Comparison of ENCODE assay signal across 23 mouse cellular contexts in genomic region chr3:144628915-144629230, GRCm38 (mm10). TPM values are rescaled to one million over a fixed set of nuclear protein-coding genes. Genes with fewer than 3 reads are reported as not detected.
DNase-seq lines count a peak whose midpoint lies in the region; ATAC-seq and TF ChIP-seq lines count a peak whose summit lies in the region.
"Had no signal": no experiment of that assay in that cellular context is flagged by ENCODE, and none has a peak within 500 bp of the region (broad histone marks: within the 10 kb centered on the region; RNA-seq: fewer than 3 reads in every experiment).

No protein-coding gene starts in this region.

- WGBS in liver, embryonic 11.5 days, result 77% methylated on average over 3 of the region's 3 CpGs
- 73% methylated on average over 3 of the region's 3 CpGs for WGBS in liver, embryonic 14.5 days (ENCODE audit: insufficient replicate concordance)
- 94% methylated on average over 3 of the region's 3 CpGs for WGBS in midbrain, embryonic 13.5 days

- TF ChIP-seq CTCF in liver, embryonic 14.5 days (IDR thresholded peaks at IDR 0.05; ENCODE audit: low read depth), result no peak

- H3K27me3 ChIP-seq in liver, embryonic 11.5 days (replicated peaks; ENCODE audit: control insufficient read depth, insufficient read depth, low read length), result no peaks in the 10 kb centered on the region
- H3K27me3 ChIP-seq in liver, embryonic 14.5 days (ENCODE audit: control insufficient read depth, insufficient read depth, low read length), result no peaks in the 10 kb centered on the region
- no peaks in the 10 kb centered on the region for H3K27me3 ChIP-seq in midbrain, embryonic 13.5 days
- H3K27me3 ChIP-seq: embryonic facial prominence, embryonic 12.5 days; heart, embryonic 12.5 days; limb, embryonic 15.5 days; lung, embryonic 15.5 days; midbrain, embryonic 15.5 days had no signal

- no peak for ATAC-seq in liver, embryonic 11.5 days (replicated peaks; ENCODE audit: low FRiP score)
- ATAC-seq in liver, embryonic 14.5 days (ENCODE audit: insufficient read depth), result no peak
- peak; percentile 61 for ATAC-seq in megakaryocyte, adult 5-6 weeks (ENCODE audit: poor library complexity, severe bottlenecking)
- no peak; the same call in 1 of the 2 replicates for ATAC-seq in granulocyte monocyte progenitor cell, adult 5-6 weeks (replicated peaks; ENCODE audit: poor library complexity, severe bottlenecking)
- ATAC-seq in midbrain, embryonic 13.5 days, result no peak
- ATAC-seq: forebrain, embryonic 14.5 days; intestine, postnatal 0 days; midbrain, embryonic 15.5 days had no signal

- DNase-seq in liver, embryonic 11.5 days (ENCODE audit: low spot score), result no peak
- DNase-seq in liver, result no peak
- DNase-seq in liver, embryonic 14.5 days (ENCODE audit: low read depth in 3 of 3, low spot score in 3 of 3), result no peak
- no peak for DNase-seq in spleen, postnatal 14 days (ENCODE audit: low spot score in 2 of 2)
- DNase-seq: cerebellum, adult 9-10 months; embryo, embryonic 11 days; heart, postnatal 4 days; kidney, adult 9 months; kidney, postnatal 10 days; layer of hippocampus, adult 9-11 months; right cerebral cortex, postnatal 4 days had no signal

- no peak for TF ChIP-seq EP300 in liver, embryonic 14.5 days (IDR thresholded peaks at IDR 0.05; ENCODE audit: low read depth)

- peak overlapping the region; percentile 99 for H3K27ac ChIP-seq in liver, embryonic 11.5 days (ENCODE audit: low read depth, low read length)
- peak overlapping the region; percentile 100 for H3K27ac ChIP-seq in liver, embryonic 14.5 days
- H3K27ac ChIP-seq in midbrain, embryonic 13.5 days, result no peak overlapping the region
- H3K27ac ChIP-seq: embryonic facial prominence, embryonic 12.5 days; hindbrain, embryonic 14.5 days; limb, embryonic 10.5 days; limb, embryonic 15.5 days; lung, embryonic 15.5 days; midbrain, embryonic 15.5 days had no signal

- peak overlapping the region; percentile 31; the same call in 1 of the 2 replicates for H3K9ac ChIP-seq in liver, embryonic 11.5 days (ENCODE audit: low read depth, low read length)
- H3K9ac ChIP-seq in liver, embryonic 14.5 days (replicated peaks), result no peak overlapping the region; the same call in 1 of the 2 replicates
- H3K9ac ChIP-seq in midbrain, embryonic 13.5 days (replicated peaks), result no peak overlapping the region
- H3K9ac ChIP-seq: embryonic facial prominence, embryonic 12.5 days; heart, embryonic 12.5 days; hindbrain, embryonic 14.5 days; limb, embryonic 15.5 days; lung, embryonic 15.5 days; midbrain, embryonic 15.5 days had no signal

- H3K36me3 ChIP-seq in liver, embryonic 11.5 days (ENCODE audit: control insufficient read depth, insufficient read depth, low read length), result no peaks in the 10 kb centered on the region
- no peaks in the 10 kb centered on the region for H3K36me3 ChIP-seq in liver, embryonic 14.5 days (replicated peaks; ENCODE audit: control insufficient read depth, insufficient read depth, low read depth)
- H3K36me3 ChIP-seq in midbrain, embryonic 13.5 days, result no peaks in the 10 kb centered on the region
- H3K36me3 ChIP-seq: embryonic facial prominence, embryonic 12.5 days; heart, embryonic 12.5 days; limb, embryonic 10.5 days; limb, embryonic 15.5 days; lung, embryonic 15.5 days; midbrain, embryonic 15.5 days had no signal

- H3K9me3 ChIP-seq in liver, embryonic 11.5 days (ENCODE audit: control insufficient read depth, low read length), result no peaks in the 10 kb centered on the region
- no peaks in the 10 kb centered on the region for H3K9me3 ChIP-seq in liver, embryonic 14.5 days (ENCODE audit: control insufficient read depth, low read length)
- no peaks in the 10 kb centered on the region for H3K9me3 ChIP-seq in midbrain, embryonic 13.5 days
- H3K9me3 ChIP-seq: embryonic facial prominence, embryonic 12.5 days; heart, embryonic 12.5 days; limb, embryonic 10.5 days; limb, embryonic 15.5 days; lung, embryonic 15.5 days; midbrain, embryonic 15.5 days had no signal

- peaks cover 16% of the 10 kb centered on the region for H3K4me1 ChIP-seq in liver, embryonic 11.5 days (replicated peaks; ENCODE audit: control insufficient read depth, insufficient read depth, low read length)
- H3K4me1 ChIP-seq in liver, embryonic 14.5 days (replicated peaks; ENCODE audit: control insufficient read depth in 2 of 2, insufficient read depth in 2 of 2, low read length in 1 of 2), result peaks cover 30 to 33% of the 10 kb centered on the region in 2 experiments
- no peaks in the 10 kb centered on the region for H3K4me1 ChIP-seq in midbrain, embryonic 13.5 days (replicated peaks)
- H3K4me1 ChIP-seq: embryonic facial prominence, embryonic 12.5 days; limb, embryonic 10.5 days; limb, embryonic 15.5 days; lung, embryonic 15.5 days; midbrain, embryonic 15.5 days had no signal

- H3K4me3 ChIP-seq in liver, embryonic 11.5 days (ENCODE audit: low read depth, low read length), result no peak overlapping the region
- no peak overlapping the region for H3K4me3 ChIP-seq in liver, embryonic 14.5 days (ENCODE audit: insufficient read depth in 1 of 2, low read depth in 2 of 2, low read length in 2 of 2)
- no peak overlapping the region for H3K4me3 ChIP-seq in midbrain, embryonic 13.5 days (replicated peaks)
- H3K4me3 ChIP-seq: embryonic facial prominence, embryonic 12.5 days; heart, embryonic 12.5 days; limb, embryonic 10.5 days; limb, embryonic 15.5 days; lung, embryonic 15.5 days; midbrain, embryonic 15.5 days had no signal

- no peak overlapping the region; the same call in 1 of the 2 replicates for H3K4me2 ChIP-seq in liver, embryonic 11.5 days
- H3K4me2 ChIP-seq in liver, embryonic 14.5 days (ENCODE audit: low read depth), result peak overlapping the region; percentile 89
- no peak overlapping the region for H3K4me2 ChIP-seq in midbrain, embryonic 13.5 days (replicated peaks)
- H3K4me2 ChIP-seq: embryonic facial prominence, embryonic 12.5 days; heart, embryonic 12.5 days; hindbrain, embryonic 14.5 days; limb, embryonic 15.5 days; lung, embryonic 15.5 days; midbrain, embryonic 15.5 days had no signal

RNA-seq across cellular contexts. Expression of gene Selenof, which starts 58.8 kb away (rescaled TPM):
- 369 and 370 TPM in 2 replicates for polyA plus RNA-seq in liver, embryonic 11.5 days (2014; fragmentation: Nextera tagmentation; extraction: Ambion mirVana)
- polyA plus RNA-seq in liver, embryonic 14.5 days (2012; rRNA removed), result 72.6 and 141 TPM in 2 replicates
- 243 and 263 TPM in 2 replicates for polyA plus RNA-seq in liver, embryonic 14.5 days (2014; fragmentation: Nextera tagmentation; extraction: Ambion mirVana)
- total RNA-seq in megakaryocyte, adult 5-6 weeks (2015), result 348 and 402 TPM in 2 replicates
- 537 and 557 TPM in 2 replicates for total RNA-seq in megakaryocyte, adult 5-6 weeks (2017)
- 330 and 358 TPM in 2 replicates for total RNA-seq in granulocyte monocyte progenitor cell, adult 5-6 weeks (2014; fragmentation: Nextera tagmentation)
- 781 and 898 TPM in 2 replicates for total RNA-seq in granulocyte monocyte progenitor cell, adult 5-6 weeks (2017)
- 518 and 526 TPM in 2 replicates for polyA plus RNA-seq in midbrain, embryonic 13.5 days (2015; fragmentation: Nextera tagmentation; extraction: Ambion mirVana)

RNA-seq across cellular contexts. Expression of gene Hs2st1, which starts 58.9 kb away (rescaled TPM):
- polyA plus RNA-seq in liver, embryonic 11.5 days (2014; fragmentation: Nextera tagmentation; extraction: Ambion mirVana), result 7.2 and 7.3 TPM in 2 replicates
- 1.9 and 2.5 TPM in 2 replicates for polyA plus RNA-seq in liver, embryonic 14.5 days (2012; rRNA removed)
- polyA plus RNA-seq in liver, embryonic 14.5 days (2014; fragmentation: Nextera tagmentation; extraction: Ambion mirVana), result 1.7 TPM in 2 replicates
- 9.0 and 10.5 TPM in 2 replicates for total RNA-seq in megakaryocyte, adult 5-6 weeks (2015)
- total RNA-seq in megakaryocyte, adult 5-6 weeks (2017), result 9.8 and 10.9 TPM in 2 replicates
- total RNA-seq in granulocyte monocyte progenitor cell, adult 5-6 weeks (2014; fragmentation: Nextera tagmentation), result 11.1 and 13.0 TPM in 2 replicates
- total RNA-seq in granulocyte monocyte progenitor cell, adult 5-6 weeks (2017), result 12.3 and 13.7 TPM in 2 replicates
- polyA plus RNA-seq in midbrain, embryonic 13.5 days (2015; fragmentation: Nextera tagmentation; extraction: Ambion mirVana), result 13.9 and 17.4 TPM in 2 replicates
